Mouse (Mus musculus): ENCODE measurements around the gene Tll1. TPM values are rescaled to one million over a fixed set of nuclear protein-coding genes. Genes with fewer than 3 reads are reported as not detected.
"Not testable (repeated sequence)": the region's sequence is repeated elsewhere in the genome, so short reads cannot be mapped to it uniquely, and the experiment has no call there.

Gene Tll1
- polyA plus RNA-seq, 1 experiment from 2014 or later, result 1.6 TPM

DNA sequence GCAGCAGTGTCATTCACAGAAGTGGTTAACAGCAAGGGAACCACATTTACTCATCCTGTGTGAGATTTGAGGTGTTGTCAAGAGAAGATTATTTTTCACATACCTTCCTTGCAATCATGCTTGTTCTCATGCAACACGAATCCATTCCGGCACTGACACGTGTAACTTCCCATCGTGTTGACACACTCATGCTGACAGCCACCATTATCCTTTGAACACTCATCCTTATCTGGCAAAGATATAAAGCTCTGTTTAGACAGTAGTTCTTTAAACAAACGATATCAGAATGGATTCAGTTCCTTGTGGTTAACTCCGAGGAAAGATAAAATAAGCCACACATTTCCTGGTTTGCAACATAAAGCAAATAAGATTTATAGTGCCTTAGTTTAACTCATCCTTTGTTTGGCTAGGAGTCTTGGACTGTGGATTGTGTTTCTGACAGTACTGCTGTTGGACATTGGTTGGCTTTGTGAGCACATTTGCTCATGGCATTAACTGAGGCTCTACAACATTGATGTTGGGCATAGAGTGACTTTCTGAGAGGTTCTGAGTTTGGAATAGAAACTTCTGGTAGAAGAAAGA is 164.7 kb downstream of the Tll1 start:
- no peak for DNase-seq (ENCODE audit: low spot score)
- no peaks in the 10 kb centered on the region for H3K27me3 ChIP-seq (replicated peaks; ENCODE audit: low read depth, poor library complexity, severe bottlenecking)
- no peaks in the 10 kb centered on the region for H3K36me3 ChIP-seq (replicated peaks)
- no peaks in the 10 kb centered on the region for H3K9me3 ChIP-seq
- WGBS, result 84% methylated on average over 6 of the region's 6 CpGs
- H3K4me1 ChIP-seq, result no peaks in the 10 kb centered on the region
- no peak overlapping the region for H3K4me3 ChIP-seq
- H3K27ac ChIP-seq (replicated peaks), result no peak overlapping the region

DNA sequence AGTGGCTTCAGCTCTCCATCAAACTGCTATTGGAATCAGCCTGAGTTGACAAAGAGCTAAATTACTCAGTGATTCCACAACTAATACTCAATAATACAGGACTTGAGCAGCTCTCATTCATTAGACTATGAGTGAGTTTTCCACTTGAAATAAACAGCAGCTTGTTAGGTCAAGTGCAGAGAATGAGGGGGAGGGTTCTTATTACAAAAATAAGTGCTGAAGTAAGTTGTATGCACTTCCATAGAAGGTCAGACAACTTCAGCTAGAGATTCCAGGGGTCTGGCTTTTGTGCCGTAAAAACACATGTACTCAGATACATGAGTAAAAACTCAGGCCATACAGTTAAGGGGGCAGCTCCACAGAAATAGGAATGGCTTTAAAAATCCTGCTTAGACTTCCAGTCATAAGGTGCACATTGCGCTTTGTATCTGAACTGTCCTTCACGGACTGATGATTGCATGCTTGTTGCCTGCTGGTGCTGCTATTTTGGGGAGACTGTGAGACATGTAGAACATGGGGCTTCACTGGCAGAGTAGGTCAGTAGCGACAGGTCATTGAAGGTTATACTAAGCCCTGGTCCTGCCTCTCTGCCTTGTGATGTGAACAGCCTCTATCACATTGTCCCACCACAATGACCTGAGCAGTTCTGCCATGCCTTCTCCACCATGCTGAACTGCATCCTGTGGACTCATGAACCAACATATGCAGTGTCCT is 175.2 kb downstream of the Tll1 start:
- DNase-seq (ENCODE audit: low spot score), result no peak
- no peak overlapping the region for H3K27ac ChIP-seq (replicated peaks)
- no peak overlapping the region for H3K4me3 ChIP-seq
- WGBS, result 87% methylated on average over 4 of the region's 4 CpGs
- H3K9me3 ChIP-seq, result no peaks in the 10 kb centered on the region
- no peaks in the 10 kb centered on the region for H3K36me3 ChIP-seq (replicated peaks)
- no peaks in the 10 kb centered on the region for H3K27me3 ChIP-seq (replicated peaks; ENCODE audit: low read depth, poor library complexity, severe bottlenecking)
- H3K4me1 ChIP-seq, result no peaks in the 10 kb centered on the region

DNA sequence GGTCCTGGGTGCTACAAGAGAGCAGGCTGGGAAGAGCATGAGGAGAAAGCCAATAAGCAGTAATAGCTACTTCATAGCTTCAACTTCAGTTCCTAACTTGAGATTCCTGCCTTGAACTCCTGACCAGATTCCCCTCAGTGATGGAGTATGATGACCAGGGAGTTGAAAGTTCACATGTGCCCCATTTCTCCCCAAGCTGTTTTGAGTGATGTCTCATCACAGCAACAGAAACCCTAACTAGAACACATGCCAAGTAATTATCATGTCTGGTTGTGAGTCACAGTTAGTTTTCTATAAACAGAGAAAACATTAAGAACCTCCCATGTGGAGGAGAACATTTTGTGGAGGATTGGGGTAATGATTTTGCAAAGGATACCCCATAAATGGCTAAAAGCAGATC is 176.0 kb downstream of the Tll1 start:
- Histone ChIP-seq H3K4me1 (no peaks in the 10 kb centered on the region), H3K27me3 (replicated peaks; ENCODE audit: low read depth, poor library complexity, severe bottlenecking) (no peaks in the 10 kb centered on the region), H3K36me3 (replicated peaks) (no peaks in the 10 kb centered on the region), H3K4me3 (no peak overlapping the region), H3K9me3 (no peaks in the 10 kb centered on the region), H3K27ac (replicated peaks) (no peak overlapping the region)
- no peak for DNase-seq (ENCODE audit: low spot score)

DNA sequence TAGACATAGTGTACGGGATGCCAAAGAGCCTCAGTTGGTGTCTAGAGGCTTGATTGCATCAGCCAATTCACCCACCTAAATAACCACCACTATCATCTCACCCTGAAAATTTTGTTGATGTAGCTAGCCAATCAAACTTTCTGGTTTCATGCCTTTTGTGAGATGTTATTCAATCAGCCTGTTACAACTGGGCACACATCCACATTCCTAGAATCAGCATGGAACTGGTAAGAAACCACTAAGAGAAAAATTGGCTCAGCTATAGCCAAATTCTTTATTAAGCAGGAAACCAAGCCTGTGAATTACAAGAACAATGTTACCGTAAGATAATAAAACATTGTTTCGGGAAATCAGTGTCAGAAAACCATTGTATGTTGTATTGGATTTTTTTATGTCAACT is 176.5 kb downstream of the Tll1 start:
- Histone ChIP-seq H3K27ac (replicated peaks) (no peak overlapping the region), H3K4me1 (no peaks in the 10 kb centered on the region), H3K4me3 (no peak overlapping the region), H3K36me3 (replicated peaks) (no peaks in the 10 kb centered on the region), H3K9me3 (no peaks in the 10 kb centered on the region), H3K27me3 (replicated peaks; ENCODE audit: low read depth, poor library complexity, severe bottlenecking) (no peaks in the 10 kb centered on the region)
- no peak for DNase-seq (ENCODE audit: low spot score)
- 92% methylated on average over 3 of the region's 3 CpGs for WGBS

DNA sequence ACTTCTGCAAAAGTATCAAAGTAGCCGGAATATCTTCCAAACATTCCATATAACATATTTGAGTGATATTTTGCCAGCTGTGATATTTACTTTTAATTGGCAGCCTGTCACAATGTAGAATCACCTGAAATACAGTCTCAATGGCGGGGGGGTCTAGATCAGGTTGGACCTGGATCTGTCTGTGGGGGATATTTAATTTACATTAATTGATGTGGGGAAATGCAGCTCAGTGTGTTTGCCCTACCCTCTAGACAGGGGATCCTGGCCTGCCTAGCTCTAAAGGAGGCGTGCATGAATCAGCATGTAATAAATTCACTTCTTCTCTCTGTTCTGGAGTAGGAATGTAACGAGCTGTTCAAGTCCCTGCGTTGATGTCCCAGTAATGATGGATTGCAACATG is 181.7 kb downstream of the Tll1 start:
- Histone ChIP-seq H3K4me1 (no peaks in the 10 kb centered on the region), H3K36me3 (replicated peaks) (no peaks in the 10 kb centered on the region), H3K27me3 (replicated peaks; ENCODE audit: low read depth, poor library complexity, severe bottlenecking) (no peaks in the 10 kb centered on the region), H3K9me3 (no peaks in the 10 kb centered on the region), H3K4me3 (no peak overlapping the region), H3K27ac (replicated peaks) (no peak overlapping the region)
- WGBS, result 82% methylated on average over 5 of the region's 5 CpGs
- DNase-seq (ENCODE audit: low spot score), result no peak

DNA sequence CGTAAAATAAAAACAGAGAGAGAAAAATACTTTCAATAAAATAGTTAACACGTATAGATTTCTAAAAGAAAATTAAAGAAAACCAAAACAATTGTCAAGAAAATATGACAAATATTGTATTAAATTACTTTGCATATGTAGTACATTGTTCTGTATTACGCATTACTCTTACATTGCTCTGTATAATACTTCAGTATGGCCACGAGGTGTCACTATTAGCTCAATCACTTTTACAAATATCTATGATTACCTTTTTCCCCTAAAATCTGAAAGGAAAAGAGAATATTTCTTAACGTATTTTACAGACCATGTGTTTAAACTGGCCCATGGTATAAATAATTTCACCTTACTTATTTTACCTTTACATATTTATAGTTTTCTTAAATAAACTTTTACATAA is 182.5 kb downstream of the Tll1 start:
- H3K9me3 ChIP-seq, result no peaks in the 10 kb centered on the region
- no peaks in the 10 kb centered on the region for H3K4me1 ChIP-seq
- H3K27ac ChIP-seq (replicated peaks), result no peak overlapping the region
- H3K27me3 ChIP-seq (replicated peaks; ENCODE audit: low read depth, poor library complexity, severe bottlenecking), result no peaks in the 10 kb centered on the region
- WGBS, result 42% methylated on average over 5 of the region's 5 CpGs
- H3K4me3 ChIP-seq, result no peak overlapping the region
- DNase-seq (ENCODE audit: low spot score), result no peak
- no peaks in the 10 kb centered on the region for H3K36me3 ChIP-seq (replicated peaks)

DNA sequence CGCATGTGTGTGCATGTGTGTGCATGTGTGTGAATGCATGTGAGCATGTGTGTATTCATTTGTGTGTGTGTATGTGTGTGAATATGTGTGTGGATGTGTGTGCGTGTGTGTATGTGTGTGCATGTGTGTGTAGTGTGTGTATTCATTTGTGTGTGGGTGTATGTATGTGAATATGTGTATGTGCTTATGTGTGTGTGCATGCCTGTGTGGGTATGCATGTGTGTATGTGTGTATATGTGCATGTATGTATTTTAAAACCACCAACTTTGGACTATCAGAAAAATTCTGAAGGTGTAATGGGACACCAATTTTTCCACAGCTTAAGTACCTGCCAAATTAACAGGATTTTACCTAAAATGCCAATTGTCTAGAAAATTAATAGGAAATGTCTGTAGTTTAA is 183.0 kb downstream of the Tll1 start:
- no peaks in the 10 kb centered on the region for H3K27me3 ChIP-seq (replicated peaks; ENCODE audit: low read depth, poor library complexity, severe bottlenecking)

DNA sequence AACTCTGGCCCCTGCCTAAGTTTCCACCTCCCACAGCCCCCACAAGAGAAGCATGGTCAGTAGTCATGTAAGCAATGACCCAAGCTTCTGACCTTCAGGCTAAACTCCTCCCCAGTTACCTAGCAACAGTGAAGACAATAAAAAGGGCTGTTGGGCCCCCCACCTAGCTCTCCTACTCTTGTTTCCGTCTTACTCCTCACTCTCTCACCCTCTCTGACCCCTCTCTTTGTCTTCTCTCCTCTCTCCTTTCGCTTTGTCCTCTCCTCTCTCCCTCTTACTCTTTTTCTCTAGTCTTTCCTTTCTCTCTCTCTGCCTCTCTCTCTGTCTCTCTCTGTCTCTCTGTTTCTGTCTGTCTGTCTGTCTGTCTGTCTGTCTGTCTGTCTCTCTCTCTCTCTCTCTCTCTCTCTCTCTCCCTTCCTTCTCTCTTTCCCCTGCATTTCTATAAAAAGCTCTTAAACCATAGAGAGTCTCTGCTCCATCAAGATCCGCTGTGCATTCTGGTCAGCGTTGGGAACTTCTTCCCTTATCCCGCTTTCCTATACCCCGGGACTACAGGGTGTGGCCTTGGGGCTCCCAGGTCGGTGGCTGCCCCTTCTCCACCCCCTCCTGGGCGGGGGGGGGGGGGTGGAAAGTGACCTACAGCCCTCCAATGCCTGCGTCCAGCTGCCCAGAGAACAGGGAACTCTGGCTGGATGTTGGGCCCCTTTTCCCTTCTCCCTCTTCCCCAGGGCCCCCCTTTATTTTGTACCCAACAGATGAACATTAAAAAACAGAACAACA is 235.3 kb downstream of the Tll1 start:
- not testable (repeated sequence) for H3K36me3 ChIP-seq (replicated peaks); H3K9me3 ChIP-seq; H3K4me1 ChIP-seq; H3K27me3 ChIP-seq (replicated peaks; ENCODE audit: low read depth, poor library complexity, severe bottlenecking); DNase-seq (ENCODE audit: low spot score); H3K4me3 ChIP-seq
- WGBS, result 25% methylated on average over 9 of the region's 9 CpGs
- 0 out of 2 replicates have a peak overlapping the region, but pooled peaks have one; percentile 35 for H3K27ac ChIP-seq (replicated peaks)

More for the DNA sequence above, 183.0 kb downstream of the Tll1 start:
- no peak overlapping the region for H3K27ac ChIP-seq (replicated peaks)
- DNase-seq (ENCODE audit: low spot score), result no peak
- H3K36me3 ChIP-seq (replicated peaks), result no peaks in the 10 kb centered on the region
- H3K9me3 ChIP-seq, result no peaks in the 10 kb centered on the region
- no peak overlapping the region for H3K4me3 ChIP-seq
- H3K4me1 ChIP-seq, result no peaks in the 10 kb centered on the region
- WGBS, result 90% methylated on average over 2 of the region's 2 CpGs
